Mouse (Mus musculus) limb, embryonic 15.5 days (tissue): ENCODE measurements around the gene Htr5a. TPM values are rescaled to one million over a fixed set of nuclear protein-coding genes. Genes with fewer than 3 reads are reported as not detected.

Experiments
- ATAC-seq: fragments of 200-750 bp; cut with Nextera tagmentation; 2 replicates; pipeline ENCODE4 v1.8.0; 2017; ENCODE audit warnings: low read depth, moderate TSS enrichment; ENCODE audit not compliant: insufficient number of reproducible peaks, low FRiP score, low TSS enrichment
- H3K27ac ChIP-seq: fragments of 300-500 bp; sonication (generic); 2 replicates; pipeline ENCODE4 v1.5.1; 2015; ENCODE audit warnings: moderate library complexity, mild to moderate bottlenecking, inconsistent platforms
- H3K27me3 ChIP-seq: fragments of 300-500 bp; sonication (generic); 2 replicates; pipeline ENCODE4 v1.6.1; 2015; ENCODE audit warnings: inconsistent platforms
- H3K36me3 ChIP-seq: fragments of 300-500 bp; sonication (generic); 2 replicates; pipeline ENCODE4 v1.6.1; 2015; ENCODE audit warnings: inconsistent platforms
- H3K4me1 ChIP-seq: fragments of 300-500 bp; sonication (generic); 2 replicates; pipeline ENCODE4 v1.6.1; 2015; ENCODE audit warnings: inconsistent platforms
- H3K4me2 ChIP-seq: fragments of 300-500 bp; sonication (generic); 2 replicates; pipeline ENCODE4 v1.6.1; 2015; ENCODE audit warnings: mild to moderate bottlenecking, inconsistent platforms
- H3K4me3 ChIP-seq: fragments of 300-500 bp; sonication (generic); 2 replicates; pipeline ENCODE4 v1.5.1; 2015; ENCODE audit warnings: mild to moderate bottlenecking, inconsistent platforms
- H3K9ac ChIP-seq: fragments of 300-500 bp; sonication (generic); 2 replicates; pipeline ENCODE4 v1.6.1; 2015; ENCODE audit warnings: inconsistent platforms
- H3K9me3 ChIP-seq: fragments of 300-500 bp; sonication (generic); 2 replicates; pipeline ENCODE4 v1.6.1; 2016; ENCODE audit warnings: inconsistent platforms
- WGBS: fragments of 180-500 bp; shearing (Covaris S2); methylation state at CpG from one replicate; pipeline ENCODE4 v1.1.7; 2015; 5-methylcytosine and 5-hydroxymethylcytosine counted together
- polyA plus RNA-seq: library from polyadenylated mRNA; unstranded; fragments of >200 nt; fragmentation: Nextera tagmentation; extraction: Ambion mirVana; gene quantifications from 2 replicates; pipeline ENCODE4 v1.2.1, GENCODE M21; 2015

Gene Htr5a
- polyA plus RNA-seq, 1 experiment from 2014 or later: not detected

DNA sequence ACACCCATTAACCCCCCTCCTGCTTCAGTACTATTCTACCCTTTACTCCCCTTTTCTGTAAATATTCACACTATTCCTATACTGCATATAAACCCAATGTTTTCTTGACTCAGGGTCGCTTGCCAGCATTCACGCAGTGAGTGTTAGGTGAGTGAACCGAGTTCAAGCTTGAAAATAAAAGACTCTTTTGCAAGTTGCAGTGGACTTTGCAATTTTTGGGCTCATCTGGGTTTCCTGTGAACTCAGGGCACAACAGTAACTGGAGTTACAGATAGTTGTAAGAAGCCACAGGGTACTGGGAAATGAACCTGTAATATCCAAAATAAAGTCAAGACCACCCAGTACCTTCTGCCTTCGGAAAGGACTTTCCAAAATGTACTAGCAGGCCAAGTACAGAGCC, 58.2 kb downstream of the Htr5a start:
- 80% methylated on average over 4 of the region's 4 CpGs for WGBS

More for the DNA sequence above, 58.2 kb downstream of the Htr5a start:
- H3K36me3 ChIP-seq: no peaks in the 10 kb centered on the region
- no peak overlapping the region for H3K9ac ChIP-seq
- no peaks in the 10 kb centered on the region for H3K4me1 ChIP-seq
- no peaks in the 10 kb centered on the region for H3K9me3 ChIP-seq
- ATAC-seq: no peak
- no peak overlapping the region for H3K4me3 ChIP-seq
- no peak overlapping the region for H3K4me2 ChIP-seq
- H3K27me3 ChIP-seq: no peaks in the 10 kb centered on the region
- H3K27ac ChIP-seq: no peak overlapping the region

Other genes with a start within 250 kb of the Htr5a start
- 24.1 and 31.7 TPM in 2 replicates for gene Paxip1, start 50.5 kb upstream of the Htr5a start, polyA plus RNA-seq
- gene Insig1, start 229.2 kb downstream of the Htr5a start, polyA plus RNA-seq: 42.7 and 48.1 TPM in 2 replicates